Mouse (Mus musculus) megakaryocyte, embryonic 14.5 days (primary cell): ENCODE results near the gene Antxr1. TPM values are rescaled to one million over a fixed set of nuclear protein-coding genes. Genes with fewer than 3 reads are reported as not detected.

Experiments used
- H3K27me3 ChIP-seq: replicated peaks from 2 replicates; pipeline ENCODE3; 2012; ENCODE audit warnings: inconsistent platforms
- H3K36me3 ChIP-seq: replicated peaks from 2 replicates; pipeline ENCODE3; 2012; ENCODE audit warnings: low read length, inconsistent platforms, mixed read lengths
- H3K4me1 ChIP-seq: 2 replicates; pipeline ENCODE4 v1.6.1; 2012; ENCODE audit warnings: inconsistent platforms
- H3K4me3 ChIP-seq: replicated peaks from 2 replicates; pipeline ENCODE3; 2012; ENCODE audit warnings: moderate library complexity, mild to moderate bottlenecking, inconsistent platforms
- H3K9me3 ChIP-seq: 2 replicates; pipeline ENCODE4 v1.6.1; 2012; ENCODE audit warnings: inconsistent platforms
- FLI1 ChIP-seq: IDR thresholded peaks from 2 replicates; pipeline ENCODE4 v1.6.1; 2012; ENCODE audit warnings: low read length, inconsistent platforms, mixed read lengths
- GATA1 ChIP-seq: IDR thresholded peaks from 3 replicates; pipeline ENCODE4 v1.6.1; 2012; ENCODE audit warnings: mixed read lengths, low read length, inconsistent platforms, borderline replicate concordance
- polyA plus RNA-seq: library from polyadenylated mRNA; stranded (reverse); fragments of >175 nt; gene quantifications from 2 replicates; pipeline ENCODE4 v1.2.3, GENCODE M21; 2012; ENCODE audit warnings: low replicate concordance; ENCODE audit not compliant: insufficient read depth

Antxr1 gene
- polyA plus RNA-seq, 1 experiment, result not detected

GRCm38 (mm10) chr6:87332380-87332779 lies 3.2 kb downstream of the Antxr1 start:
- TF ChIP-seq FLI1, result no peak
- no peak for TF ChIP-seq GATA1
- H3K9me3 ChIP-seq, result no peaks in the 10 kb centered on the region; the same call in 1 of the 2 replicates
- H3K27me3 ChIP-seq, result peaks cover 78% of the 10 kb centered on the region
- H3K4me1 ChIP-seq, result peaks cover 9% of the 10 kb centered on the region
- H3K4me3 ChIP-seq, result no peak overlapping the region
- no peaks in the 10 kb centered on the region for H3K36me3 ChIP-seq

DNA sequence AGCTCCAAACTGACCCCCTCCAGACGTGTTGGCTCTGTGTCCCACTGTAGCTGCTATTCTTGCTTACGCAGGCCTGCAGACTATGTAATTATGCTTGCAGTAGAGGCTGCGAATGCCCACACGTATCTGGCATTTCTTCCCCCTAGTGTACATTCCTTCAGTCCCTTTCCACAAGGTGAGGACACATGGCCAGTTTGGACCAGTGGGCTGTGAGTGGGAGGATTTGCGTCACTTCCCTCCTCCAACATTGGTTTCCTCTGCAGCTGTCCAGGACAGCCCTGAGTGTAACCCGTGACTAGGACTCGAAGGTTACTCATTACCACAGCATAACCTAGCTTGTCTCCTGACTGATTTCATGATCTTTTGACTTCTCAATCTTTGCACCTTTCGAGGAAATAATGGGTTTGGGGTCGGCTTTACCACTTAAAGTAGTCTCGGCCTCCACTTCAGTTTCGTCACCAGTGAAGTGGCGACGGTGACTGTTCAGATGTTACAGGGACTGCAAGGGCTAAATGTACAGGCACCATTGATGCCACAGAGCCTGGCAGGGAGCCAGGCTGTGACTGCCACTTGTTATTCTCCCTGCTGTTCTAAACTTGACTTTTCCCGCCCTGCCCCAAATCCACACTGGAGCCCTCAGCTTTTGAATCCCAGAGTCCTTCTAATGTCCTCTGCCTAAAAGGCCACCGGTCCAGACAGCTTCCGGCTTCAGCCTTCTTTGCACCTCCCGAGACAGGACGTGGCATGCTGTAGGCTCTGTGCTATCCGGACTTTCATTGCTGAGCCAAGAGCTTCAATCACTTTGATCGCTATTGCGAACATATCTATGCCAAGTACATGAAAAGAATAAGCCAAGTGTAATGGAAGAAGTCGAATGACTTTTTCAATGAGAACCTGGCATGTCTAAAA lies 7.1 kb downstream of the Antxr1 start:
- Histone ChIP-seq H3K9me3 (no peaks in the 10 kb centered on the region; the same call in 1 of the 2 replicates), H3K27me3 (peaks cover 63% of the 10 kb centered on the region), H3K36me3 (no peaks in the 10 kb centered on the region), H3K4me1 (no peaks in the 10 kb centered on the region), H3K4me3 (no peak overlapping the region)
- TF ChIP-seq FLI1, result no peak
- TF ChIP-seq GATA1, result no peak

DNA sequence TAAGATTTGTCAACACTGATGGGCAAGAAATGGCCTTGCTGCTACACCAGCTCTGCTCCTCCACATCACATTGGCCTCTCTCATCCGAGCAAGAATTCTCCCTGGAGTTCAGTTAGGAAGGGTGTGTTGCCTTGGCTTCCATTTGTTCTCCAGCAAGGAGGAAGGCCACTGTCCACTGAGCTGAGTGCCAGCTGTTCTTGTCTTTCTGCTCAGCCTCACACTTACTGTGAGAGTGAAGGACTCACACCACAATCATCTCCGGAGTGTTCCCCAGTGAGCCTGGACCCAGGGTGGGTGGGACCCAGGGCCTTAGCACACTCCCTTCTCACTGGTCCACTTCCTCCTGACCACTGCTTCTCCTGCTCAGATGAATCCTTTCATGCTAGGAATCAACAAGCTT lies 8.7 kb downstream of the Antxr1 start:
- TF ChIP-seq FLI1 (no peak), GATA1 (no peak)
- H3K9me3 ChIP-seq, result no peaks in the 10 kb centered on the region; the same call in 1 of the 2 replicates
- H3K4me3 ChIP-seq, result no peak overlapping the region
- no peaks in the 10 kb centered on the region for H3K4me1 ChIP-seq
- peaks cover 64% of the 10 kb centered on the region for H3K27me3 ChIP-seq
- no peaks in the 10 kb centered on the region for H3K36me3 ChIP-seq

DNA sequence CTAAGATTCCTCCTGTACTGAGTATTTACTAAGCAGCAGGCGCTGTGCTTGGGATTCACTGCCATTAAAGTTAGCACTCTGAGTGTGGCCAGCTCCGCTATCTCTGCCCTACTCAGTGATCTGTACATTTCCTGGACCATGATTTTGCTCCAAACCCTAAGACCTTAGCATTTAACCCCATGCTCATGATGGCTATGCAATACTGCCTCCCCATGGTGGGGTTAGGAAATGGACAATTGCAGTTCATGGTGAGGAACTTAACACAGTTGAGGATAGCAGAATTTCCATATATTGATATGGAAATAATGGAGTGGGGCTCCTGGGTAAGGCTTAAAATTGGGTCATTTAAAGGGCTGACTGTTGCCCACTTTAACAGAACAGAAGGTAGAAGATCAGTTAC lies 12.2 kb downstream of the Antxr1 start:
- Histone ChIP-seq H3K4me3 (no peak overlapping the region), H3K4me1 (no peaks in the 10 kb centered on the region), H3K27me3 (peaks cover 46% of the 10 kb centered on the region), H3K36me3 (no peaks in the 10 kb centered on the region), H3K9me3 (no peaks in the 10 kb centered on the region; the same call in 1 of the 2 replicates)
- TF ChIP-seq GATA1 (no peak), FLI1 (no peak)

DNA sequence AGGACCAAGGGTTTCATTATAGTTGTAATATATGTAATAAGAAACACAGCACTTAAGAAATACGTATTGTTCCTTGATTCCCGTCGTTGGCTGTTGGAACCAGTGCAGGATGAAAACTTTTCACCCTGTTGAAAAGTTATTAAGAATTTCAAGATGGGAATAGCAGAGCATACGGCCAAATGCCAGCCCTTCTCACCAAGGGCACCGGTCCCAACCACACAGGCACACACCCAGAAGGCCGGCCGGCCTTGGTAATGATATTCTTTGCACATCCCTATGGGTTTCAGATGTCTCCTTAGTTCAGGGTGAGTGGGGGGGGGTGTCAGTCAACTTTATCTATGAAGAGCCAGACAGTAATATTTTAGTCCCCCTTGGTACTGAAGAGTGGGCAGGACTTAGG lies 17.0 kb downstream of the Antxr1 start:
- Histone ChIP-seq H3K27me3 (peaks cover 25% of the 10 kb centered on the region), H3K9me3 (peaks cover 6% of the 10 kb centered on the region), H3K4me1 (no peaks in the 10 kb centered on the region), H3K36me3 (no peaks in the 10 kb centered on the region), H3K4me3 (no peak overlapping the region)
- TF ChIP-seq GATA1 (no peak), FLI1 (no peak)

- no peaks in the 10 kb centered on the region for H3K36me3 ChIP-seq
- peak overlapping the region; percentile 23 for H3K4me3 ChIP-seq
- H3K27me3 ChIP-seq, result peaks cover 17% of the 10 kb centered on the region
- peaks cover 6% of the 10 kb centered on the region for H3K9me3 ChIP-seq
- no peaks in the 10 kb centered on the region for H3K4me1 ChIP-seq
- no peak for TF ChIP-seq FLI1
- TF ChIP-seq GATA1, result no peak
Observed at GRCm38 (mm10) chr6:87316966-87317365, 18.7 kb downstream of the Antxr1 start.

GRCm38 (mm10) chr6:87312761-87313160 lies 22.9 kb downstream of the Antxr1 start:
- TF ChIP-seq GATA1 (no peak), FLI1 (no peak)
- H3K27me3 ChIP-seq, result peaks cover 22% of the 10 kb centered on the region
- peaks cover 6% of the 10 kb centered on the region for H3K9me3 ChIP-seq
- no peak overlapping the region for H3K4me3 ChIP-seq
- H3K36me3 ChIP-seq, result no peaks in the 10 kb centered on the region
- H3K4me1 ChIP-seq, result no peaks in the 10 kb centered on the region

- peaks cover 30% of the 10 kb centered on the region for H3K27me3 ChIP-seq
- no peaks in the 10 kb centered on the region for H3K36me3 ChIP-seq
- H3K4me1 ChIP-seq, result no peaks in the 10 kb centered on the region
- TF ChIP-seq FLI1 (no peak), GATA1 (no peak)
- no peak overlapping the region for H3K4me3 ChIP-seq
- no peaks in the 10 kb centered on the region for H3K9me3 ChIP-seq
Observed at GRCm38 (mm10) chr6:87304486-87304885, 31.1 kb downstream of the Antxr1 start.

GRCm38 (mm10) chr6:87302746-87303145 lies 32.9 kb downstream of the Antxr1 start:
- Histone ChIP-seq H3K4me1 (peaks cover 5% of the 10 kb centered on the region; the same call in 1 of the 2 replicates), H3K27me3 (peaks cover 32% of the 10 kb centered on the region), H3K36me3 (no peaks in the 10 kb centered on the region), H3K9me3 (no peaks in the 10 kb centered on the region), H3K4me3 (no peak overlapping the region)
- TF ChIP-seq FLI1, result no peak
- TF ChIP-seq GATA1, result no peak

DNA sequence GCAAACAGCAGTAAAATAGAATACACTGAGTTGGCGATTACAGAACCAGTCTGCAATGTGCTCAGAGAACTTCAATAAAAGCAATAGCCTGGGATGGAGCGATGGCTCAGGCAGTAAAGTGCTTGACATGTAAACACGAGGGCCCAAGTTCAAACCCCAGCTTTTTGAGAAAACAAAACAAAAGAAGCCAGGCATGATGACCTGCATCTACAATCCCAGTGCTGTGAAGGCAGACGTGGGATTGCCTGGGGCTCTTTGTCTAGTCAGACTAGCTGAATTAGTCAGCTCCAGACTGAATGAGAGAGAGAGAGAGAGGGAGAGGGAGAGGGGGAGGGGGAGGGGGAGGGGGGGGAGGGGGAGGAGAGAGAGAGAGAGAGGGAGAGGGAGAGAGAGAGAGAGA lies 33.6 kb downstream of the Antxr1 start:
- Histone ChIP-seq H3K4me1 (peaks cover 5% of the 10 kb centered on the region; the same call in 1 of the 2 replicates), H3K27me3 (peaks cover 34% of the 10 kb centered on the region), H3K36me3 (no peaks in the 10 kb centered on the region), H3K9me3 (no peaks in the 10 kb centered on the region), H3K4me3 (no peak overlapping the region)
- no peak for TF ChIP-seq GATA1
- no peak for TF ChIP-seq FLI1
